Mouse (Mus musculus): ENCODE measurements around the gene Ebf1. TPM values are rescaled to one million over a fixed set of nuclear protein-coding genes. Genes with fewer than 3 reads are reported as not detected.
A peak's percentile ranks its signal among the peaks of the same experiment; 100 is the strongest.

The Ebf1 gene
- polyA plus RNA-seq, 1 experiment from 2014 or later: 65.0 TPM

GRCm38 (mm10) chr11:44696539-44697201 is 79.6 kb downstream of the Ebf1 start:
- H3K27me3 ChIP-seq: no peaks in the 10 kb centered on the region
- H3K4me1 ChIP-seq: peaks cover 12% of the 10 kb centered on the region
- peak overlapping the region; percentile 12; the same call in 1 of the 2 replicates for H3K4me2 ChIP-seq
- no peak overlapping the region for H3K27ac ChIP-seq
- H3K4me3 ChIP-seq: no peak overlapping the region
- WGBS: 13% methylated on average over 16 of the region's 16 CpGs
- H3K36me3 ChIP-seq: no peaks in the 10 kb centered on the region
- H3K9ac ChIP-seq: no peak overlapping the region
- ATAC-seq (ENCODE audit: insufficient number of reproducible peaks, low FRiP score, low TSS enrichment, low read depth): no peak
- no peaks in the 10 kb centered on the region for H3K9me3 ChIP-seq

GRCm38 (mm10) chr11:44700181-44700580 is 83.1 kb downstream of the Ebf1 start:
- no peaks in the 10 kb centered on the region for H3K27me3 ChIP-seq
- no peak overlapping the region for H3K4me3 ChIP-seq
- WGBS: 34% methylated on average over 4 of the region's 4 CpGs
- no peak overlapping the region for H3K27ac ChIP-seq
- H3K9ac ChIP-seq: no peak overlapping the region
- H3K9me3 ChIP-seq: no peaks in the 10 kb centered on the region
- peaks cover 12% of the 10 kb centered on the region for H3K4me1 ChIP-seq
- no peak for ATAC-seq (ENCODE audit: insufficient number of reproducible peaks, low FRiP score, low TSS enrichment, low read depth)
- no peak overlapping the region for H3K4me2 ChIP-seq
- no peaks in the 10 kb centered on the region for H3K36me3 ChIP-seq

DNA sequence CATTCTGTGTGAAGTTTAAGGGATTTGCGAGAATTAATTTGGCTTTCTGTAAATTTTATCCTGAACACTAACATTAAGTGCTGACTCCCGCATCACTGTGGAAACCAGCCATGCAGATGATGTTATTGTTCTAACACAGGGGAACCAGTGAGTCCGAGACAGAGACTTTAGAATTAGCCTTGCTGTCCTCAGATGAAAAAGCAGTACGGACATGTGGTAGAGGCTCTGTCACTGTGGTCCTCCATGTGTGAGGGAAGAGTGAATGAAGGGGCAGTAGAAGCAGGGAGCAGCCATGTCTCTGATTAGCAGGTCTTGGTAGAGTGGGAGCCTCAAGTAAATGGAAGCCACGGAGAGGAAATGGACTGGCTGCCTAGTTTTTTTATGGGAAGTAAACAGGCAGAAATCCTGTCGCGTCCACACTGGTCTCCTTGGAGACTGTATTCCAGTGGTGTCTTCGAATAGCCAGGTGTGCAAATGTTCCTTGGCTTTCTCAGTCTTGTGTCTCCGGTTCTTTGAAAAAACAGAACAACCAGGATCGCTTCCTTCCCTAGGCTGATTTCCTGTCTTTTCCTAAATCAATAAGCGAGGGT is 84.2 kb downstream of the Ebf1 start:
- H3K36me3 ChIP-seq: no peaks in the 10 kb centered on the region
- no peak overlapping the region for H3K4me2 ChIP-seq
- WGBS: 52% methylated on average over 11 of the region's 11 CpGs
- no peak overlapping the region for H3K4me3 ChIP-seq
- no peak for ATAC-seq (ENCODE audit: insufficient number of reproducible peaks, low FRiP score, low TSS enrichment, low read depth)
- H3K4me1 ChIP-seq: peaks cover 12% of the 10 kb centered on the region
- no peaks in the 10 kb centered on the region for H3K27me3 ChIP-seq
- H3K27ac ChIP-seq: peak overlapping the region; percentile 67
- no peaks in the 10 kb centered on the region for H3K9me3 ChIP-seq
- no peak overlapping the region for H3K9ac ChIP-seq

DNA sequence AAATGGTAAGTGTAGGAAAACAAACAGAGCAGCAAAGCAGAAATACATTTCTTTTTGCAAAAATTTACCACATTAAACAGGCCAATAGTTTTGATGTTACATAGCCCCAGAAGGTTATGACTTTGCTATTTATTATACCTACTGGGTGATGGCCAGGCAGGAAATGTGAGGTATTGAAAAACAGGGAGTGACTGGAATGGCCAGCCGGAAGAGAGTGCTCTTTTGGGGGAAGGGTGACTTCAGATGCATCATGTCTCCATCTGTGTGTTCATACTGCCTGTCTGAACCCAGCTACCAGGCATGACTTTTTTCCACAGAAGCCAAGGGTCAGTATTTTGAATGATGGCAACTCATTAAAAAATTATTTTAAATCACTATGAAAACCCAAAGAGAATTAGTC is 84.7 kb downstream of the Ebf1 start:
- ATAC-seq (ENCODE audit: insufficient number of reproducible peaks, low FRiP score, low TSS enrichment, low read depth): no peak
- H3K27ac ChIP-seq: no peak overlapping the region; the same call in 1 of the 2 replicates
- H3K4me1 ChIP-seq: peaks cover 8% of the 10 kb centered on the region
- no peak overlapping the region for H3K4me3 ChIP-seq
- H3K27me3 ChIP-seq: no peaks in the 10 kb centered on the region
- no peak overlapping the region for H3K9ac ChIP-seq
- no peaks in the 10 kb centered on the region for H3K9me3 ChIP-seq
- WGBS: 35% methylated on average over 1 of the region's 1 CpGs
- H3K4me2 ChIP-seq: no peak overlapping the region
- no peaks in the 10 kb centered on the region for H3K36me3 ChIP-seq

DNA sequence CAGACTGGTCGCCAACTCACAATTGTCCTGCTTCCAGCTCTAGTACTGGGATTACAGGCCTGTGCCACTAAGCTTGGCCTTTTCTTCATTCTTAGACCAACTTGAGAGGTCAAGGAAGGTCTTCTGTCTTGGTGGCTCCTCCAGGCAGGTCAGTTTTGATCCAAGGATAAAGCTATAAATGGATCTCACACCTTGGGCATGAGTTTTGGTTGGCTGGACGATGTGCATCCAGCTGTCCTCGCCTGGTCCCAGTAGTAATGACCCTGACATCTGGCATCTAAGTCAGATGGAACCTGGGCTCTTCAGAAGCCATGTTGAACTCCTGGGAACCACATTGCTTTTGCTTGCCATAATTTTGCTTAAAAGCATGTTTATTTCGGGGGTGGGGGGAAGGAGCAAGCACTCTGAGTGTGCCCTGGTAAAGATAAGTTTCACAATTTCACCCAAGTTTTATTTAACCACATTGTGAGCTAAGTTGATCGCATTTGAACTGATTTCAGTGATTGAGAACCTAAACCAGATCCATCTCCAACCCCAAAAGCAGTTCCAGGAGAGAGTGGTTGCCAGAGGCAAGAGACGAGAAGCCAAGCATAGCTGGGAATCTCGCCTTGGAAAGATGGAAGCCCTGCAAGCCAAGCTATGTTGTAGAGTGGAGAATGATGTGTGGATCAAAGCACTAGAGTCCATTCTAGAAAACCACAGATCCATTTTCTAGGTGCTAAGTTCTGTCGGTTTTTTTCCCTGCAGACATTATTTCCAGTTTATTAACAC is 85.8 kb downstream of the Ebf1 start:
- Histone ChIP-seq H3K9ac (no peak overlapping the region), H3K9me3 (no peaks in the 10 kb centered on the region), H3K4me3 (no peak overlapping the region), H3K36me3 (no peaks in the 10 kb centered on the region), H3K4me2 (no peak overlapping the region), H3K4me1 (peaks cover 9% of the 10 kb centered on the region; the same call in 1 of the 2 replicates), H3K27me3 (no peaks in the 10 kb centered on the region), H3K27ac (no peak overlapping the region)
- no peak for ATAC-seq (ENCODE audit: insufficient number of reproducible peaks, low FRiP score, low TSS enrichment, low read depth)
- WGBS: 86% methylated on average over 8 of the region's 8 CpGs

GRCm38 (mm10) chr11:44703951-44704350 is 86.8 kb downstream of the Ebf1 start:
- H3K9ac ChIP-seq: no peak overlapping the region
- no peaks in the 10 kb centered on the region for H3K9me3 ChIP-seq
- WGBS: 94% methylated on average over 5 of the region's 5 CpGs
- H3K4me1 ChIP-seq: peaks cover 10% of the 10 kb centered on the region; the same call in 1 of the 2 replicates
- H3K27me3 ChIP-seq: no peaks in the 10 kb centered on the region
- H3K4me2 ChIP-seq: no peak overlapping the region
- H3K27ac ChIP-seq: no peak overlapping the region
- H3K4me3 ChIP-seq: no peak overlapping the region
- ATAC-seq (ENCODE audit: insufficient number of reproducible peaks, low FRiP score, low TSS enrichment, low read depth): no peak
- no peaks in the 10 kb centered on the region for H3K36me3 ChIP-seq

GRCm38 (mm10) chr11:44705811-44706210 is 88.7 kb downstream of the Ebf1 start:
- no peak overlapping the region for H3K27ac ChIP-seq
- no peak for ATAC-seq (ENCODE audit: insufficient number of reproducible peaks, low FRiP score, low TSS enrichment, low read depth)
- no peaks in the 10 kb centered on the region for H3K27me3 ChIP-seq
- H3K4me1 ChIP-seq: peaks cover 10% of the 10 kb centered on the region; the same call in 1 of the 2 replicates
- H3K4me2 ChIP-seq: no peak overlapping the region
- H3K4me3 ChIP-seq: no peak overlapping the region
- H3K9me3 ChIP-seq: no peaks in the 10 kb centered on the region
- WGBS: 81% methylated on average over 1 of the region's 1 CpGs
- no peak overlapping the region for H3K9ac ChIP-seq
- H3K36me3 ChIP-seq: no peaks in the 10 kb centered on the region

- Histone ChIP-seq H3K4me3 (no peak overlapping the region), H3K27me3 (no peaks in the 10 kb centered on the region), H3K9ac (no peak overlapping the region), H3K27ac (no peak overlapping the region), H3K4me2 (no peak overlapping the region), H3K9me3 (no peaks in the 10 kb centered on the region), H3K4me1 (peaks cover 7% of the 10 kb centered on the region; the same call in 1 of the 2 replicates), H3K36me3 (no peaks in the 10 kb centered on the region)
- no peak for ATAC-seq (ENCODE audit: insufficient number of reproducible peaks, low FRiP score, low TSS enrichment, low read depth)
- 76% methylated on average over 2 of the region's 2 CpGs for WGBS
Observed at GRCm38 (mm10) chr11:44706386-44706785, 89.3 kb downstream of the Ebf1 start.

GRCm38 (mm10) chr11:44707381-44708289 is 90.5 kb downstream of the Ebf1 start:
- H3K9ac ChIP-seq: no peak overlapping the region
- ATAC-seq (ENCODE audit: insufficient number of reproducible peaks, low FRiP score, low TSS enrichment, low read depth): no peak
- WGBS: 20% methylated on average over 13 of the region's 13 CpGs
- H3K9me3 ChIP-seq: no peaks in the 10 kb centered on the region
- H3K27ac ChIP-seq: peak overlapping the region; percentile 63; the same call in 1 of the 2 replicates
- no peaks in the 10 kb centered on the region for H3K36me3 ChIP-seq
- no peaks in the 10 kb centered on the region for H3K27me3 ChIP-seq
- H3K4me3 ChIP-seq: no peak overlapping the region
- no peak overlapping the region for H3K4me2 ChIP-seq
- H3K4me1 ChIP-seq: 0 out of 2 replicates have a peak, but pooled peaks cover 5% of the 10 kb centered on the region

GRCm38 (mm10) chr11:44708290-44708685 is 91.2 kb downstream of the Ebf1 start:
- no peak overlapping the region for H3K27ac ChIP-seq
- no peak overlapping the region for H3K9ac ChIP-seq
- no peaks in the 10 kb centered on the region for H3K9me3 ChIP-seq
- WGBS: 81% methylated on average over 6 of the region's 6 CpGs
- no peak overlapping the region for H3K4me2 ChIP-seq
- H3K4me3 ChIP-seq: no peak overlapping the region
- no peak for ATAC-seq (ENCODE audit: insufficient number of reproducible peaks, low FRiP score, low TSS enrichment, low read depth)
- H3K27me3 ChIP-seq: no peaks in the 10 kb centered on the region
- 0 out of 2 replicates have a peak, but pooled peaks cover 5% of the 10 kb centered on the region for H3K4me1 ChIP-seq
- H3K36me3 ChIP-seq: no peaks in the 10 kb centered on the region

DNA sequence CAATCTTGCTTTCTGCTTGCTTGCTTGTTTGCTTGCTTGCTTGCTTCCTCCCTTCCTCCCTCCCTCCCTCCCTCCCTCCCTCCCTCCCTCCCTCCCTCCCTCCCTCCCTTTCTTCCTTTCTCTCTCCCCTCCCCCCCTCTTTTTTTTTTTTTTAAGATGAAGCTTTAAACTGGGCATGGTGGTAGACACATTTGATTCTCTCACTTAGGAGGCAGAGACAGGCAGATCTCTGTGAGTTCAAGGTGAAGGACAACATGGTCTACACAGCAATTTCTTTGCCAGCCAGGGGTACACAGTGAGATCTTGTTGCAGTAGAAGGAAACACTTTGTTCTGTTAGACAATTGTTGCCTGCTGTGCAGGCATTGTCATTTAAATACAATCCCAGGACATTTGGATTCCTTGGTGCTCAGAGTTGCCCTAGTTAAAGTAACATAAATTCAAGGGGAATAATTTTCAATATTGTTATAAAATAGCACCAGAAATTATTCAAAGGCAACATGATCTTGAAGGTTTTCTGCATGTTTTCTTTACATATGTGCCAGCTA is 92.0 kb downstream of the Ebf1 start:
- ATAC-seq (ENCODE audit: insufficient number of reproducible peaks, low FRiP score, low TSS enrichment, low read depth): no peak
- Histone ChIP-seq H3K9me3 (no peaks in the 10 kb centered on the region), H3K27ac (no peak overlapping the region), H3K36me3 (no peaks in the 10 kb centered on the region), H3K9ac (no peak overlapping the region), H3K4me1 (0 out of 2 replicates have a peak, but pooled peaks cover 6% of the 10 kb centered on the region), H3K27me3 (no peaks in the 10 kb centered on the region), H3K4me2 (no peak overlapping the region), H3K4me3 (no peak overlapping the region)
